Mouse (Mus musculus) frontal cortex, postnatal 14 days (tissue): Measurements from ENCODE around the gene Gfi1b.

Source experiments
- DNase-seq, 2 experiments: peaks; one replicate each; pipeline ENCODE4 v3.0.0; 2022; ENCODE audit warnings: low spot score in 2 of 2

The Gfi1b gene

DNA sequence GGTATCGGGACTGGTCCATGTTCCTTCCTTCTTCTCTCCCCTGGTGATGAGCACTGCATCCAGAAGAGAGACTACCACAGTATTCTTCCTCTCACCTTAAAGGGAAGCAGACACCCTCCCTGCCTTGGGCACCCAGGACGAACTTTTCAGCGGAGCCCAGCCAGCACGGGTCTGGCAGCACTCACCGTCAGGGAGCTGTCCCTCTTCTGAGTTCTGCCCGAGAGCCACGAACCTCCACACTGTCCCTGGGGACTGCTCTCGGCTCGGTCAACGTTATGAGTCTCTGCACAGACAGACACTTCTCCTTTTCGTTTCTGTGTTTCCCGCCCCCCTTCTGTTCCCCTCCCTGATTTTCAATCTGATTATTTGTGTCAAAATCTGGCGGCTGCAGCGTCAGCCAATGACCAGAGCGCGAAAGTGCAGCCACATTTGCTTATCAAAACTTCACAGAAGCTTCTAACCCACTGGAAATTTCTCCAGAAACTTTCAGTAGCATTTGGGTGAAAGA lies at the start of gene Gfi1b:
TSS of gene Gfi1b (minus strand) at position 319 of the 508 bp plus-strand sequence.
- no peak for DNase-seq

DNA sequence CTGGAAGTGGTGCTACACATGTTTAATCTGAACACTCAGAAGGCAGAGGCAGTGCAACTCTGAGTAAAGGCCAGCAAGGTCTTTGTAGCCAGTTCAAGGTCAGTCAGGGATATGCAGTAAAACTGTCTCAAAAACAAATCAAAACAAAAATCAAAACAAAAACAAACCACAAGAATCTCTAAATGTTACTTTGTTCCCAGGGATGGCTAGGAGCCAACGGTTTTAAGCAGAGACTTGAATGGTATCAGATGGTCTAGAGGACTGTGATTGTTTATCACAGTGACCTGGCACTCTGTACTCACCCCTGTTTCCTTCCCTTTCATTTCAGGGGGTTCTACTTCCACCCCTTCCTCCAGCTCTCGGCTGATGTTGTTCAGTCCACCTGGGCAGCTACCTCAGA lies 49.7 kb upstream of the Gfi1b start:
- no peak for DNase-seq

GRCm38 (mm10) chr2:28665818-28666217 lies 44.0 kb upstream of the Gfi1b start:
- no peak for DNase-seq

- no peak for DNase-seq
These were observed 41.1 kb upstream of the Gfi1b start for GRCm38 (mm10) chr2:28662891-28663290.

DNA sequence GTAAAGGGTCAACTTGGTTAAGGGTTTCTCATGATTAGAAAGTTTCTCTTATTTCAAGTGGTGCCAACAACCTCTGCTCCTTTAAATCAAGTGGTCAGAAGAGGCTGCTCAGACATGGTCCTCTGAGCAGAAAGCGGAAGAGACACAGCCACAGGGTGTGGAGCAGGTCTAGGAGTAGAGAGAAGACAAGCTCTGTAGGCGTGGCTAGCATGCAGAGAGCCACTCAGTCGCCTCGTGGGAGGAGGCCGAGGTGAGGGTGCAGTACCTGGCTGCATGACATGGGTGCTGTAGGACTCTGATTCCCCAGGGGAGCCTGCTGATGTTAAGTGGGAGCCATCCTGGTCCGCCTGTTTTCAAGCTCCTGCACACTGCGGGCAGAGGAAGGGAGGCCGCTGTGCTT lies 34.4 kb upstream of the Gfi1b start:
- DNase-seq, result no peak

GRCm38 (mm10) chr2:28654295-28654694 lies 32.5 kb upstream of the Gfi1b start:
- no peak for DNase-seq

- no peak for DNase-seq
These were observed 31.6 kb upstream of the Gfi1b start for GRCm38 (mm10) chr2:28653351-28653750.

DNA sequence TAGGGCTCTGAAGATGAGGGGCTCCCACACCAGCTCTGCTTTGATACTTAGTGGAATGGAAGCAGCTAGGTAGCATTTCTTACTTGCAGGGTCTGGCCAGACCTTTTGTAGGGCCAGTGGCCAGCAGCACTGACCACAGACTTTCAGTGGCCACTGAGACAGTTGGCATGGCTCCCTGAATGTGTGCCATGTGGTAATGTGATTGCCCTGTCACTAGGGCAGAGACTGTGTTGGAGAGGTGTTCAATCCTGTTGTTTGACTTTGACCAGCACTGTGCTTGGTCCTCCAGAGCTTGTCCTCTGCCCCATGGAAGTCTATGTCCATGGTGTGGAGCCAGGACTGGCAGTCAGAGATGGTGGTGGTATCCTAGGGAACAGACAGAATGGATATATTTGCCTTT lies 28.7 kb upstream of the Gfi1b start:
- no peak for DNase-seq

GRCm38 (mm10) chr2:28643081-28643480 lies 21.3 kb upstream of the Gfi1b start:
- no peak for DNase-seq

- DNase-seq, result no peak
These were observed 19.7 kb upstream of the Gfi1b start for GRCm38 (mm10) chr2:28641435-28641941.

- peak; percentile 88 to 90 for DNase-seq
These were observed 19.0 kb upstream of the Gfi1b start, which contains the start of gene Tsc1 for GRCm38 (mm10) chr2:28640461-28641424. Tsc1 (plus strand) TSS chr2:28641228.

GRCm38 (mm10) chr2:28639794-28640193 lies 18.0 kb upstream of the Gfi1b start:
- DNase-seq, result peak in 1 of 2 experiments; percentile 23

DNA sequence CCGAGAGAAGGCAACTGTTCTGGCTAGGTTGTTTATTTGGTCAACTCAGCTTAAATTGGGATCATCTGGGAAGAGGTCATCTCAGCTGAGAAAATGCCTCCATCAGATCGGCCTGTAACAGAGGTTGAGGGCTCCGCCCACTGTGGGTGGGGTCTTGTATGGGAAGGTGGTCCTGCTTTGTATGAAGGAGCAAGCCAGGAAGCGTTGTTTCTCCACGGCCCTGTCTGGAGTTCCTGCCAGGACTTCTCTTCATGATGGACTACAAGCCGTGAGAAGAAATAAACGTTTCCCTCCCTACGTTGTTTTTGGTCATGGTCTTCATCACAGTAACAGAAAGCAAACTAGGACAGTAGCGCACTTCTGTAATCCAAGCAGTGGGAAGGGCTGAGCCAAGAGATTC lies 17.1 kb upstream of the Gfi1b start:
- DNase-seq, result no peak

DNA sequence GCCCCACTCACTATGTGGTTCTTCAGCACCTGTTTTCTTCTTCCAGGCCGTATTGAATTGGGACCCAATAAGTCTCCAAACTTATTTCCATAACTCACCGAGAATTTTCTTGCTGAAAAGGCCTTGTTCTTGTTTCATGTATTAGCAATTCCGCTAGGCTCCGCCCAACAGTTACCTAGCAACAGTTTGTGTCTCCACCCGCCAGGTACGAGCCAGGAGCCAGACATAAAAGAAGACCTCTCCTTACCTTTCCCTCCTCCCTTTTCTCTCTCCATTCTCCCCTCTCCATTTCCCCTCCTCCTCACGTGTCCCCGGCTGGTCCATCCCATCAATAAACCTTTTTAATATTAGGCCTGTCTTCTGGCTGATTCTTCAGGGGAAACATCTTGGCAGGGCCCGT lies 16.6 kb upstream of the Gfi1b start:
- no peak for DNase-seq

GRCm38 (mm10) chr2:28637106-28637845 lies 15.5 kb upstream of the Gfi1b start:
- no peak for DNase-seq

DNA sequence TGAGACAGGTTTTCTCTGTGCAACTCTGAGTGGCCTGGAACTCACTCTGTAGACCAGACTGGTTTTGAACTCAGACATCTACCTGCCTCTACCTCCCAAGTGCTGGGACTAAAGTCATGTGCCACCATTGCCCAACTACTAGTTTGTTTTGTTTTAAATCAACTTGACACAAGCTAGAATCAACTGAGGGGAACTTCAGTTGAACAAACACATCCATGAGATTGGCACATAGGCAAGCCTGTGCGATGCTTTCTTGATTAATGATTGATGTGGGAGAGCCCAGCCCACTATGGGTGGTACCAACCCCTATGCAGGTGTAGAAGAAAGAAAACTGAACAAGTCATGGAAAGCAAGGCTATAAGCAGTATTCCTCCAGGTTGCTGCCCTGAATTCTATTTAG lies 13.4 kb upstream of the Gfi1b start:
- no peak for DNase-seq

- DNase-seq, result no peak
These were observed 11.4 kb upstream of the Gfi1b start for GRCm38 (mm10) chr2:28633136-28633535.

DNA sequence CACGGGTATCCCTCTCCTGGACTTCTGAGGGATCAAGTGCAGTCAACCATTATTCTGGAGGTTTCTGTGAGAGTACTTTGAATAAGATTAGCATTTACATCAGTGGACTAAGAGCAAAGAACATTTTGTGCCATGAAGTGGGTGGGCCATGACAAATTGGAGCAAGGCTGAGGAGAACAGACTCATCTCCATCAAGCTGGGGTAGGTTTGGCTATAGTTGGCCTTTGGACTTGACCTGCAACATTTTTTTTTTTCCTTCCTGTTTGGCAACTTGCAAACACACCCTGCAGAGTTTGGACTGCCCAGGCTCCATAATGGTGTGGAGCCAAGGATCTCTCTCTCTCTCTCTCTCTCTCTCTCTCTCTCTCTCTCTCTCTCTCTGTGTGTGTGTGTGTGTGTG lies 10.8 kb upstream of the Gfi1b start:
- no peak for DNase-seq

GRCm38 (mm10) chr2:28629911-28630381 lies 8.2 kb upstream of the Gfi1b start:
- DNase-seq, result no peak

DNA sequence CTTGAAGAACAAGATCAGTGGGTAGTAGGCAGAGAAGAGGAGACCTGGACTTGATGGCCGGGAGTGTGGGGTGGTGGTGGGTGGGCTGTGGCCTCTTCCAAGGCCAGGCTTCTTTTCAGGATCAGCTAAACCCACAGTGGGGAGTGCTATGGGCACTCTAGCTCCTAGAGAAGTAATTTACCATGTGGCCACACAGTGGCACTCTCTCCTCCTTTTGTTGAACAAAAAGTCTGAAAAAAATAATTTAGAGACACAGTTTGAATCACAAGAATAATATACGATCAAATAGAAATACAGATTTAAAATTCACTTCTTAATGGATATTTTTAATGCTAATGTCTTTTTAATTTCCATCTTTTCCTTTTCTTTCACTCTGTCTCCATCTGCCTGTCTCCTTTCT lies 6.3 kb upstream of the Gfi1b start:
- no peak for DNase-seq

GRCm38 (mm10) chr2:28626038-28626437 lies 4.3 kb upstream of the Gfi1b start:
- DNase-seq, result no peak

DNA sequence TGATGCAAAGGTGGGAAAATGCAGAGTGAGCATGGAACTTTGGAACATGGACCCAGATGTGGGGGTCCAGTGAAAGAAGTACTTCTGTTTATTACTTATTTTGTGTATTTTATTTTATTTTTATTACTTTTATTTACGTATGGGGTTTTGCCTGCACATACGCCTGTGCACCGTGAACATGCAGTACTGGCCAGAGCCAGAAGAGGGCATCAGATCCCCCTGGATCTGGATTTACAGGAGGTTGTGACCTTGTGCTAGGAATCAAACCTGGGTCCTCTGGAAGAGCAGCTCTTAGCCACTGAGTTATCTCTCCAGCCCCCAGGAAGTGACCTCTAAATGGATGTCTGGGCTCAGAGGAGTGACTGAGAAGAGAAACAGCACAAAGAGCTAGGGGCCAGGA lies 3.1 kb upstream of the Gfi1b start:
- DNase-seq, result no peak
